Mouse (Mus musculus): ENCODE measurements around the gene Ecm2. TPM values are rescaled to one million over a fixed set of nuclear protein-coding genes. Genes with fewer than 3 reads are reported as not detected.

Ecm2 gene
- polyA plus RNA-seq, 1 experiment from 2014 or later: 0.47 TPM

- peaks cover 8% of the 10 kb centered on the region; the same call in 1 of the 2 replicates for H3K4me1 ChIP-seq
- H3K9me3 ChIP-seq: no peaks in the 10 kb centered on the region
- no peak for DNase-seq (ENCODE audit: low spot score)
- no peak overlapping the region for H3K4me3 ChIP-seq
- 93% methylated on average over 6 of the region's 6 CpGs for WGBS
- H3K36me3 ChIP-seq (replicated peaks): no peaks in the 10 kb centered on the region
- H3K27me3 ChIP-seq (replicated peaks; ENCODE audit: low read depth, poor library complexity, severe bottlenecking): no peaks in the 10 kb centered on the region
- H3K27ac ChIP-seq (replicated peaks): no peak overlapping the region
Measured at GRCm38 (mm10) chr13:49472676-49473005, 32.0 kb upstream of the Ecm2 start.

DNA sequence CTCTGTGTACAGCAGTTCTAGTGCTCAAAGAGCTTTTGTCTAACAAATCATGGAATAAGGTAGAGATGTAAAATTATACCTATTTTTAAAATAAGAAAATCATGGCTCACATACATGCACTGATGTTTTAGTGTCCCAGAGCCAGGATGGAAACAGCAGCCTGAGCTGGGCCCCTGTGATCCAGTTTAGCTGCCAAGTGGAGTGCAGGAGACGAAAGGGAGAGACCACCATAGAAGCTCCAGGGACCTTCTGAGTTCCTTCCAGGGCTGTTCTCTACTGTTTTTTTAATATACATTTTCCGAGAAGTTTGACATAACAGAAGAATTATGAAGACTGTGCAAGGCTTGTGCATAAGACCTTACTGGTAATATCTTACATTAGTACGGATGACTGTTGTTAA, 26.7 kb upstream of the Ecm2 start:
- Histone ChIP-seq H3K4me3 (no peak overlapping the region), H3K9me3 (no peaks in the 10 kb centered on the region), H3K27ac (replicated peaks) (no peak overlapping the region), H3K27me3 (replicated peaks; ENCODE audit: low read depth, poor library complexity, severe bottlenecking) (no peaks in the 10 kb centered on the region), H3K4me1 (peaks cover 4% of the 10 kb centered on the region; the same call in 1 of the 2 replicates), H3K36me3 (replicated peaks) (no peaks in the 10 kb centered on the region)
- DNase-seq (ENCODE audit: low spot score): no peak
- WGBS: 89% methylated on average over 3 of the region's 3 CpGs

- no peak for DNase-seq (ENCODE audit: low spot score)
- WGBS: 93% methylated on average over 6 of the region's 6 CpGs
Measured at GRCm38 (mm10) chr13:49478851-49479374, 25.7 kb upstream of the Ecm2 start.

GRCm38 (mm10) chr13:49479399-49479798, 25.2 kb upstream of the Ecm2 start:
- Histone ChIP-seq H3K9me3 (no peaks in the 10 kb centered on the region), H3K27ac (replicated peaks) (no peak overlapping the region), H3K36me3 (replicated peaks) (no peaks in the 10 kb centered on the region), H3K4me3 (no peak overlapping the region), H3K27me3 (replicated peaks; ENCODE audit: low read depth, poor library complexity, severe bottlenecking) (no peaks in the 10 kb centered on the region), H3K4me1 (peaks cover 4% of the 10 kb centered on the region; the same call in 1 of the 2 replicates)
- 91% methylated on average over 4 of the region's 4 CpGs for WGBS
- no peak for DNase-seq (ENCODE audit: low spot score)

More at GRCm38 (mm10) chr13:49478851-49479374, 25.7 kb upstream of the Ecm2 start:
- Histone ChIP-seq H3K9me3 (no peaks in the 10 kb centered on the region), H3K27ac (replicated peaks) (no peak overlapping the region), H3K36me3 (replicated peaks) (no peaks in the 10 kb centered on the region), H3K27me3 (replicated peaks; ENCODE audit: low read depth, poor library complexity, severe bottlenecking) (no peaks in the 10 kb centered on the region), H3K4me1 (peaks cover 4% of the 10 kb centered on the region; the same call in 1 of the 2 replicates), H3K4me3 (no peak overlapping the region)

DNA sequence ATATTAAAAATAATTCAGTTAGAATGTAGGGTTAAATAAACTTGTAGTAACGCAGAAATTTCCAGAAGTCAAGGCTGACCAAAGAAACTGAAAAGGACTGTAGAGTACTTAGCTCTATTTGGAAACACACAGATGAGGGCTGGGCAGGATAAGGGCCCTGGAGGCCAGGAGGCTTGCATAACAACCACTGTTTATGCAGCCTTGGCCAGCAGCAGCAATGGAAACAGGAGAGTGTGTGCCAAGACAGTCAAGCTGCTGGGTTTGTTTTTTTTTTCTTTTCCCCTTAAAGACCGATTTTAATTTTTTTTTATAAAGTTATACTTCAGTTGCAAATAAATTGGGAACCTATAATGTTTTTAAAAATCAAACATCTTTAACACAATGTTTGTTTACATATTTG, 24.6 kb upstream of the Ecm2 start:
- Histone ChIP-seq H3K4me1 (peaks cover 4% of the 10 kb centered on the region; the same call in 1 of the 2 replicates), H3K27me3 (replicated peaks; ENCODE audit: low read depth, poor library complexity, severe bottlenecking) (no peaks in the 10 kb centered on the region), H3K36me3 (replicated peaks) (no peaks in the 10 kb centered on the region), H3K4me3 (no peak overlapping the region), H3K9me3 (no peaks in the 10 kb centered on the region), H3K27ac (replicated peaks) (no peak overlapping the region)
- no peak for DNase-seq (ENCODE audit: low spot score)
- 85% methylated on average over 2 of the region's 2 CpGs for WGBS

GRCm38 (mm10) chr13:49480551-49480950, 24.1 kb upstream of the Ecm2 start:
- WGBS: 75% methylated on average over 5 of the region's 5 CpGs
- H3K9me3 ChIP-seq: no peaks in the 10 kb centered on the region
- DNase-seq (ENCODE audit: low spot score): no peak
- no peaks in the 10 kb centered on the region for H3K36me3 ChIP-seq (replicated peaks)
- H3K4me1 ChIP-seq: peaks cover 4% of the 10 kb centered on the region; the same call in 1 of the 2 replicates
- H3K27ac ChIP-seq (replicated peaks): no peak overlapping the region
- H3K27me3 ChIP-seq (replicated peaks; ENCODE audit: low read depth, poor library complexity, severe bottlenecking): no peaks in the 10 kb centered on the region
- no peak overlapping the region for H3K4me3 ChIP-seq

DNA sequence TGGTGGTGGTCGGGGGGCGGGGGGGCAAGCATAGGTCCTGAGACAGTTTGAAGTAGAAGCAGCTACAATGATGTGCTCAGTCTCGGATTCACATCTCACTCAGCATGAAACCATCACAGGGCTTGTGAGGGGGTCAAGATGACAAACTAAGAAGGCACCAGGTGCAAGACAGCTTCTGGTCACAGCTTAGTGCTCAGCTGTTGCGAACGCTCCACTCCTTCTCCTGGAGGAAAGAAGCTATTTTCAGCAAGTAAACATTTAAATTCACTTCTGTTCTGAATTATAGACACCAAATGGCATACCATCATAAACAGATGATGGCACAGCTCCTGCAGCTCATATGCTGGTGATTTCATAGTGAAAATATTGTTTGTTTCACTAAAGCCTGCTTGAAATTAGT, 19.2 kb upstream of the Ecm2 start:
- Histone ChIP-seq H3K4me3 (no peak overlapping the region), H3K36me3 (replicated peaks) (no peaks in the 10 kb centered on the region), H3K9me3 (no peaks in the 10 kb centered on the region), H3K4me1 (peaks cover 4% of the 10 kb centered on the region; the same call in 1 of the 2 replicates), H3K27ac (replicated peaks) (no peak overlapping the region), H3K27me3 (replicated peaks; ENCODE audit: low read depth, poor library complexity, severe bottlenecking) (no peaks in the 10 kb centered on the region)
- WGBS: 87% methylated on average over 5 of the region's 5 CpGs
- no peak for DNase-seq (ENCODE audit: low spot score)

GRCm38 (mm10) chr13:49492376-49493368, 11.9 kb upstream of the Ecm2 start, which contains the start of gene Tes3-ps:
TSS of gene Tes3-ps (plus strand) at chr13:49493318.
- Histone ChIP-seq H3K27me3 (replicated peaks; ENCODE audit: low read depth, poor library complexity, severe bottlenecking) (no peaks in the 10 kb centered on the region), H3K36me3 (replicated peaks) (no peaks in the 10 kb centered on the region), H3K9me3 (no peaks in the 10 kb centered on the region), H3K27ac (replicated peaks) (no peak within 1 kb of the TSS), H3K4me1 (no peaks in the 10 kb centered on the region), H3K4me3 (no peak within 1 kb of the TSS)
- WGBS: 82% methylated on average over 6 of the region's 6 CpGs
- no peak for DNase-seq (ENCODE audit: low spot score)

DNA sequence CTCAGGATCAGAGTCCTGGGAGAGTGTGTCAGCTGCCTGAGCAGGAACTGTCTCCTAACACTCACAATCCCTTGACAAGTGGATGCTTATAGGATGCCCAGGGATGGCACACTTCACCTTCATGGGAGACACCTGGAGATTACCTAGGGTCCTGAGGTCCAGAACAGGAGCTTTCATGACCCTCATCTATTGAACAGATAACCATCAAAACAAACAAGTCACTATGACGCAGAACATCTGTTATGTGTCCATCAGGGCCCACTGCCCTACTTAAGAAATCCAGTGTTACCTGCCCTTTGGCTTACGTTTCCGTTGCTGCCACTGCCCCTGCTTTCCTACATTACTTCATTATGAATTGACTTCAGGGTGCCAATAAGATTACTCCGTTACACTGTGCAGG, 1.2 kb downstream of the Ecm2 start:
- Histone ChIP-seq H3K4me3 (no peak overlapping the region), H3K27ac (replicated peaks) (no peak overlapping the region), H3K27me3 (replicated peaks; ENCODE audit: low read depth, poor library complexity, severe bottlenecking) (no peaks in the 10 kb centered on the region), H3K4me1 (peaks cover 5% of the 10 kb centered on the region; the same call in 1 of the 2 replicates), H3K36me3 (replicated peaks) (no peaks in the 10 kb centered on the region), H3K9me3 (no peaks in the 10 kb centered on the region)
- 82% methylated on average over 4 of the region's 4 CpGs for WGBS
- no peak for DNase-seq (ENCODE audit: low spot score)

DNA sequence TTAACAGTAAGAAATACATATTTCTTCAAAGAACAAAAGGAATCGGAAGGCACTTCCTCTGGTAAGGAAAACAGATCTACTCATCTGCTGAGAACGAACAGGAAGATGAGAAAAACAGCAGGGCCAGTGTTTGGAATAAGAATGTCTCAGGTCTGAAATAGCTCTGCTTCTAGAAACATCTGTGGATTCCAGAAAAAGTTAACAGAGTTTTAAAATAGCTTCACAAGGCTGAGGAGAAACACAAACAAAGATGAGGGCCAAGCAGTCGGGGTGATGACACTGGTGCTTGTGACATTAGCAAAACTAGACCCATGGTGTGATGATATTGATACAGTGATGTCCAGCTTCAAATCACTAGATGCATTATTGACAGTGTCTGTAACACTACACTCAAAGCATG, 2.6 kb downstream of the Ecm2 start:
- Histone ChIP-seq H3K9me3 (no peaks in the 10 kb centered on the region), H3K27me3 (replicated peaks; ENCODE audit: low read depth, poor library complexity, severe bottlenecking) (no peaks in the 10 kb centered on the region), H3K4me3 (no peak overlapping the region), H3K4me1 (peaks cover 5% of the 10 kb centered on the region; the same call in 1 of the 2 replicates), H3K27ac (replicated peaks) (no peak overlapping the region), H3K36me3 (replicated peaks) (no peaks in the 10 kb centered on the region)
- DNase-seq (ENCODE audit: low spot score): no peak
- WGBS: 78% methylated on average over 3 of the region's 3 CpGs

DNA sequence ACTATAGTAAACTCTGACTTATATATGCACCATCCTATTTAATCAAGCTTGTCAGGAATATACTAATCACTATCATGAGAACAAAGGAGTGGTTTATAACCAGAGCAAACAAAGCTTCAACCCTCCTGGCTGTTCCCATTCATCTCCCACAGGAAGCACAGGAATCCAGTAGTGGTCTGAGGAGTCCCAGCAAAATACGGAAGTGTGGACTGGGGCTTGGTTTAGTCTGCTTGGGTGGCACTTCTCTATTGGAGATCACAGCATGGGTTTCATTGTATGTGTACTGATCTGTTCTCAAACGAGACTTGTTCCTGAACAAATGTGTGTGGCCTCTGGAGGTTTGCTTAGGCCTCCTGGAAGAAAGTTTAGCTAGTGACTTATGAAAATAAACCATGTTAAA, 14.2 kb downstream of the Ecm2 start:
- Histone ChIP-seq H3K4me1 (no peaks in the 10 kb centered on the region), H3K27me3 (replicated peaks; ENCODE audit: low read depth, poor library complexity, severe bottlenecking) (no peaks in the 10 kb centered on the region), H3K27ac (replicated peaks) (no peak overlapping the region), H3K4me3 (no peak overlapping the region), H3K9me3 (no peaks in the 10 kb centered on the region), H3K36me3 (replicated peaks) (no peaks in the 10 kb centered on the region)
- WGBS: 48% methylated on average over 2 of the region's 2 CpGs
- no peak for DNase-seq (ENCODE audit: low spot score)

- no peaks in the 10 kb centered on the region for H3K9me3 ChIP-seq
- WGBS: 78% methylated on average over 2 of the region's 2 CpGs
Measured at GRCm38 (mm10) chr13:49526235-49526634, 21.6 kb downstream of the Ecm2 start.

DNA sequence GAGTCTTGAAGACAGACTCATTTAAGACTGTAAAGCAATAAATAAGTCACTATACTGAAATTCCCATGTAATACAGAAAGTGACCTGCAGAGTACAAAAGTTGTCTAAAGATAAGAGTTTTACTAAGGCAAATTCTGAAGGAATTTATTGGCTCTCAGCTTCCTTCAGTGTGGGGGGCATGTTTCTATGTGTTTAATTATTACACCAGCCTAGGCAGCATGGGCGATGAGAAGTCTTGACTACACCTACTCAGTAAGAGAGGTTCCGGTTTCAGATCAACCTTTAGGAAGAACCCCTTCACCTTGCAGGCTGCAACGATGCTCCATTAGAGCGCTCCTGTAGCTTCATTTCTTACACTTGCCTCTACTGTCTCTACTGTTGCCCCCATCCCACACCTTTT, 26.0 kb downstream of the Ecm2 start:
- Histone ChIP-seq H3K27me3 (replicated peaks; ENCODE audit: low read depth, poor library complexity, severe bottlenecking) (no peaks in the 10 kb centered on the region), H3K36me3 (replicated peaks) (no peaks in the 10 kb centered on the region), H3K27ac (replicated peaks) (no peak overlapping the region), H3K4me1 (0 out of 2 replicates have a peak, but pooled peaks cover 3% of the 10 kb centered on the region), H3K4me3 (no peak overlapping the region), H3K9me3 (no peaks in the 10 kb centered on the region)
- 96% methylated on average over 4 of the region's 4 CpGs for WGBS
- no peak for DNase-seq (ENCODE audit: low spot score)

More at GRCm38 (mm10) chr13:49526235-49526634, 21.6 kb downstream of the Ecm2 start:
- no peak overlapping the region for H3K27ac ChIP-seq (replicated peaks)
- no peaks in the 10 kb centered on the region for H3K36me3 ChIP-seq (replicated peaks)
- H3K4me3 ChIP-seq: no peak overlapping the region
- no peaks in the 10 kb centered on the region for H3K4me1 ChIP-seq
- no peaks in the 10 kb centered on the region for H3K27me3 ChIP-seq (replicated peaks; ENCODE audit: low read depth, poor library complexity, severe bottlenecking)
- DNase-seq (ENCODE audit: low spot score): no peak

Measured in embryonic facial prominence, embryonic 10.5 days (tissue).